Mouse (Mus musculus): ENCODE measurements around the gene Ubxn1.

DNA sequence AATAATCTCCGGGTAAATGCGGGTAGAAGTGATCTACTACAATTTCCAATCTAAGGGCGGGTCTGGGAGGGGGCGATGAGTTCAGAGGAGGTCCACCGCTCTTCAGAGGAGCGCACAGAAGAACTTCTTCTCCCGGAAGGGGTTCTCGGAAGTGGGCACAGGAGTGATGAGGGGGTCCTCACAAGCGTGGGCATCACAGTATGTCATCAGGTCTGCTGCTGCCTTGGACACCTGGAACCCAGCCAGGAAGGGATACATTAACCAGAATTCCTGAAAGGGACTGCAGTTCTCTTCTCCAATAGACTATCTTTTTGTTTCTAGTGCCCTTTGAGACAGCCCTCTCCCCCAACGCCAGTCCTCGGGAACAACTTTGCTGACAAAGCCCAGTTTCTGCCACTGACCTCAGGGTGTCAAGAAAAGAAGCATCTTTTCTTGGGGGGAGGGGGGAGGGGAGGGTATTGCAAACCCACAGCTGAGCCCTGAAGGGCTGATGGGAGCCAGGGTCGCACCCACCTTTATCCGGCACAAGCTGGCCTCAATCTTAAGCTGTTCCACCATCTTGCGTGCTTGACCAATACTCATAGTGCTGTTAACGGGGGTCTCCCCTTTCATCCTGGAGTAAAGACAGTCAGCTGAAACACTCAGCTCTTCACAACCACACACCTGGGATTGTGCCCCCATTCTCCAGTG, 33.1 kb upstream of the Ubxn1 start:
- TF ChIP-seq POLR2A (IDR thresholded peaks at IDR 0.05; ENCODE audit: low read depth, low read length) (no peak), CTCF (IDR thresholded peaks at IDR 0.05; ENCODE audit: extremely low read depth, insufficient read depth, insufficient read length, insufficient replicate concordance) (no peak)
